Mouse (Mus musculus): ENCODE data around the gene Cdh7. TPM values are rescaled to one million over a fixed set of nuclear protein-coding genes. Genes with fewer than 3 reads are reported as not detected.
A peak's percentile ranks its signal among the peaks of the same experiment; 100 is the strongest.
"Not testable (repeated sequence)": the region's sequence is repeated elsewhere in the genome, so short reads cannot be mapped to it uniquely, and the experiment has no call there.

Gene Cdh7
- under 1 TPM; 0.10 to 0.47 TPM for total RNA-seq (2021)
- long read RNA-seq, experiment 1: 0 reads
- long read RNA-seq, experiment 2: 0 reads

DNA sequence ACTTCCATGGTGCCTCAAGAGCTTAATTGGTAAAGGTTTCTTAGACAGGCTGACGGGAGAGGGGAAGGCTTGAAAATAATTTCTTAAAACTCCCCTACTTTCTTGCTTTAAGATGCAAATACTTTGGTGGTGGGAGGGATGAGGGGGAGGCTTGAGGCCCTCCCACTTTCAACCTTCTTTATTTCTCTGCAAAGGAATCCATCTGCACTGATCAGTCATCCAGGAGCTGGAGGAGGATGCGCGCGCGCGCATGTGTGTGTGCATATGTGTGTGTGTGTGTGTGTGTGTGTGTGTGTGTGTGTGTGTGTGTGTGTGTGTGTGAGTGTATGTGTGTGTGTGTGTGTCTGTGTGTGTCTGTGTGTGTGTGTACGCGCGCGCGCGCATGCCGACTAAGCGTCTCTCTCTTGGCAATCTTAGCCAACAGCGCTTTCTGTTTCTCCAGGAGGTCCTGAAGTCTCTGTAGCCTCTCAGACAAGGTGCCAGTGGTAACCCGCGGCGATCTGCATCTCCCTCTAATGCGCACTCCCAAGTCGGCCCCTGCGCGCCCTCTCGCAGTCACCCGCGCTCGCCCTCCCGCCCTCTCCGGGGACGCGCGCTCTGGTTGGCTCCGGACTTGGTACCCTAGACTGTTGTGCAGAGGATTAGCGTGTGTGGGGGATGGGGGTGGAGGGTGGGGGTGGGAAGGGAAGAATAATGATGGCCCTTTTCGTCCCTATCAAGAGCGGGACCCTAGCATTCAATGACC is at the start of gene Cdh7:
Gene Cdh7 (plus strand): TSS at position 368 of the 745 bp plus-strand sequence.
- no peak for DNase-seq (ENCODE audit: low spot score in 2 of 2)

DNA sequence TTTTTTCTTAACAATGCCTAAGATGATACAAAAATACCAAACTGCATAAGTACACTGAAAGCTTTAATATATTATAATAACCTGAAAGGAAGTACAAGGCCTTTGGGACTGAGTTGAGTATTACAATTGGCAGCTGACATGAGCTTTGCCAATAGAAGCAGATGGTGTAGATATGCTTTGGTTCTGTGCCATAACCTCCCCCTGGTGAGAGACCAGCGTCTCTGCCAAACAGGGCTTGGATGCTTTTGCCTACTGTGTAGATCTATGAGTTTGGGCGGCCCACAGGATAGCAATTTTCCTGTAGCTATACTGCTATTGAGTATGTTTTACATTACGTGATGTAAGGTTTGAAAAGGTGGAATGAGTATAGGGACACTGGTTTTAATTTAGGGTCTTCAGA is 49.6 kb upstream of the Cdh7 start:
- no peak for DNase-seq (ENCODE audit: low spot score in 2 of 2)

DNA sequence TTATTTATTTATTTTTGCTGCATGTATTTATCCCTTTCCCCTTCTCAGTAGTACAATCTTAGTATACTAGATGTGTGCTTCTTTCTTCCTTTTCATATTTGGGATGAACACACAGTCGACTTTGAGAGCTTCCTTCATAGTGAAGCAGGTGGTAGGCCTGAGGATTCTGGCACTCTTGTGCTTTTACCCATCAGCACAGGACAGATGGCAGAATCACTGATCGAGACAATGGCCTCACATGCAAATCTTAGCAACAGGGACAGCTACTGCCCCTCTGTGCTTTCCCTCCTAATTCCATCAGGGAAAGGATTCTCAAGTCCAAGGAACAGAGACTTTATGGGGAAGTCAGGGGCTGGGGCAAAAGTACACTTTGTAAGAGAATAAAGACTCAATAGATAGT is 33.7 kb upstream of the Cdh7 start:
- DNase-seq (ENCODE audit: low spot score in 2 of 2): no peak

- no peak for DNase-seq (ENCODE audit: low spot score in 2 of 2)
These were observed 10.4 kb upstream of the Cdh7 start for GRCm38 (mm10) chr1:109971721-109972425.

GRCm38 (mm10) chr1:109972426-109973015 is 9.7 kb upstream of the Cdh7 start:
- DNase-seq (ENCODE audit: low spot score in 2 of 2): no peak

DNA sequence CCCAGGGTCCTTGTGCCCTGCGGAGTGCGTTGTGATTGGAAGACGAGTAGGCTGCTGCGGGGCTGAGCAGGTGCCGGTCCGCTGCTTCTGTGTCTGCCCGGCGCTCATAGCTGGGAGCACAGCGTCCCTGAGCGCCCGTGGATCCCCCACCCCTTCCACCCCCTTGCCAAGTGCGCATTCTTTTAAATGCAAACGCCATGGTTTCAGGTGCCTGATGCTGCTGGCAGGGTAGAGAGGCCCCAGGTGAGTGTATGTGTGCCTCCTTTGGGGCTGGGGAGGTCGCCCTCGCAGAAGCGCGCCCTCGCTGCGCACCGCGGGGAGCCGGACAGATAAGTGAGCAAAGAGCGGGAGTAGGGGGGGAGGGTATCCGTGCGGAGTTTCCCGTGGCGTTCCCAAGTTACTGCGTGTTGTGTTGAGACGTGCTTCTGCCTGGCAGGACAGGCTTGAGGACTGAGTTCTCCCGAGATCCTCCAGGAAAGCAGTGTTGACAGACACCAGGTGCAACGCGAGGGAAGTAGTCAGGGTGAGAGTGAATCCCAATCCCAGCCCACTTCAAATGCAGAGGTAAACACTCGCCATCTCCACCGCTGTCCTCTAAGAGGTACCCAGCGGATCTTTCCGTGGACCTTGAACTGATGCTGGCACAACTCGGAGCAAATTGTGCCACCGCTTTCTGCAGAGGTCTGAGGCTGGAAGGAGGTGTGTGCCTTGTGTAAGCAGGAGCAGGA is 742 bp downstream of the Cdh7 start:
- peak in 1 of 2 experiments; percentile 15 for DNase-seq (ENCODE audit: low spot score in 2 of 2)

GRCm38 (mm10) chr1:109983537-109983912 is 1.3 kb downstream of the Cdh7 start:
- no peak for DNase-seq (ENCODE audit: low spot score in 2 of 2)

DNA sequence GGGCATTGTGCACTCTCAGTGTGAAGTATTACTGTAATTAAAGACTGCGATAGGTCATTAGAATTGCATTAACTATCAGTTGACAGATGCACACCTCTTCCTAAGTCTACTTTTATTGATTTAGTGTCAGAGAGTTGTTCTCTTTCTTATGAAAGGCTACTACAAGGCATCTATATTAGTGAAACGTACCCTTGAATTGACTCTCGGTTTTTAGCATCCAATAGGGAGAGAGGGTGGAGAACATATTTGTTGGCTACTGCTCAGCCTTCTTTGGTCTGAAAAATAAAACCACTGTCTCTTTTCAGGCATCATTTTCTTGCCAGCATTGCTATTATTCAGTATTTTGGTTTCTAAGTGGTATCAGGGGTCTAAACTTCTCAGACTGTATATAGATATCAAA is 2.5 kb downstream of the Cdh7 start:
- no peak for DNase-seq (ENCODE audit: low spot score in 2 of 2)

GRCm38 (mm10) chr1:109985468-109985867 is 3.2 kb downstream of the Cdh7 start:
- DNase-seq (ENCODE audit: low spot score in 2 of 2): no peak

- DNase-seq (ENCODE audit: low spot score in 2 of 2): no peak
These were observed 7.3 kb downstream of the Cdh7 start for GRCm38 (mm10) chr1:109989541-109989940.

DNA sequence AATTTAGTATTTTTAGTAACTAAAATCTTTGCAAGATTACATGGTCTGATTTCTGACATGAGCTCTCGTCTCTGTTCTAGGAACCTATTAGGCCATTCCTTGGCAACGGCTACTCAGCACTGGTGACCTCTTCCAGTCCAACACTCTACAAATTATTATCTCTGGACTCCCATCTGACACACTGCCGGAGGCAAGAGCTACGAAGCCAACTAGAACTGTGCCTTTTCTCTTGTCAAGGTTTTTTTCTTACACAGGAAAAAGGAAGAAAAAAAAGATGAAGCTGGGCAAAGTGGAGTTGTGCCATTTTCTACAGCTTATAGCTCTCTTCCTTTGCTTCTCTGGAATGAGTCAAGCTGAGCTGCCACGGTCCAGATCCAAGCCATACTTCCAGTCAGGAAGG is 11.7 kb downstream of the Cdh7 start:
- no peak for DNase-seq (ENCODE audit: low spot score in 2 of 2)

DNA sequence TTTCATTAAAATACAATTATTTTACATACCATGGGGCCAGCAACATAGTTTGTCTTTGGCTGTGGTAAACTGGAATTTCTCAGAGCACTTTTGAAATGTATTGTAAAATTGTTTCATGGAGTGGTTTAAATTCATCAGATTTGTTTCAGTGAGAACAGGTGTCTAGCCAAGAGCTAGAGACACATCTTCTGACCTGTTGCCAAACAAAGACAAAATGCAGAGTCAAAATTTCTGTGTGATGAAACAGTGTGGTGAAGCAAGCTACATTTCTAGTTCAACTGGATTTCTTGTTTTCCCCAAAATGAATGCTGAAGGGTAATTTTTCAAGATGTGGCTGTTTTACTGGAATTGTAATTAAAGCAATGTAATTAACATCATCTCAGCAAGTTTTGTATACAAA is 22.2 kb downstream of the Cdh7 start:
- DNase-seq (ENCODE audit: low spot score in 2 of 2): no peak

DNA sequence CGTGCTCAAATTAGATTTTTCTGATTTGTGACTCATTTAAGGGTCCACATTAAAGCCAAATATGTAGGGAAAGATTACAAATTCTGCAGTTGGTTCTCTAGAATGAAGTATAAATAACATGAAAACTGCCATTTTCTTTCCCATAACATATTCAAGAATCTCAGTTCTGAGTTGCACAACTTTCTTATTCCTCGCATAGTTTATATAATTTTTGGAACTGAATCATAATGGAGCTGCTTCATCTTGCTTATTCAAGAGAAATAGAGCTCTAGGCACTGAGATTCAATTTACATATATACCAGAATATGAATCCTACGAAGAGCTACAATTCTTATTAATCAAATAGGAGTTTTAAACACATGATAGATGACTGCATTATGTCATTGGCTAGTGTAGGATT is 22.8 kb downstream of the Cdh7 start:
- no peak for DNase-seq (ENCODE audit: low spot score in 2 of 2)

GRCm38 (mm10) chr1:110012153-110012552 is 29.9 kb downstream of the Cdh7 start:
- no peak for DNase-seq (ENCODE audit: low spot score in 2 of 2)

- DNase-seq (ENCODE audit: low spot score in 2 of 2): no peak
These were observed 74.1 kb downstream of the Cdh7 start for GRCm38 (mm10) chr1:110056317-110056716.

DNA sequence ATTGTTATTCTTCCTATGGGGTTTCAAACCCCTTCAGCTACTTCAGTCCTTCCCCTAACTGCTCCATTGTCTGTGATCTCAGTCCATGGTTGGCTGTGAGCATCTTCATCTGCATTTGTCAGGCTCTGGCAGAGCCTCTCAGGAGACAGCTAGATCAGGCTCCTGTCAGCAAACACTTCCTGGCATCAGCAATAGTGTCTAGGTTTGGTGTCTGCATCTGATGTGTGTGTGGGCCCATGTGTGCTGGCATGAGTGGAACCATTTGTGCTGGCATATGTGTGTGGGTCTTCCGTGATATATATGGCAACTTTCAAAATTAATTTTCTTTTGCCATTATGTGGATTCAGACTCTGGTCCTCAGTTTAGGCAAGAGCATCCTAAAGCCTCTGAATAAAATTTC is 85.2 kb downstream of the Cdh7 start:
- no peak for DNase-seq (ENCODE audit: low spot score in 2 of 2)

DNA sequence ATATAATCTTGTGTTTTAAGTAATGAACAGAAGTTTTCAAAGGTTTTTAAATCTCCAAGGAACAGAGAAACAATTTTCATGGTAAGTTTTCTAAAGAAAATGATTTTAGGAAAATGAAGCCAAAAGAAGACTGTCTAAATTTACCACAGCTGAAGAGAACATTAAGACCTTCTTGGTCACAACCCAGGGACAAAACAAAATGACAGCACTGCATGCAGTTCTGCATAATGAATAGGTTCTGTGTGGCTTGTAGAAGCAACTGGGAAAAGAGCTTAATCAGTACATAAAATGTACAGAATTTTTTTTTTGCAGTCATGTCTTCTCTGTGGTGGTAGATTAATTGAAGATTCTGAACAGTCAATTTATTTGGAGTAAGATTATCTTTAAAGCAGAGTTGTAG is 96.2 kb downstream of the Cdh7 start:
- no peak for DNase-seq (ENCODE audit: low spot score in 2 of 2)

DNA sequence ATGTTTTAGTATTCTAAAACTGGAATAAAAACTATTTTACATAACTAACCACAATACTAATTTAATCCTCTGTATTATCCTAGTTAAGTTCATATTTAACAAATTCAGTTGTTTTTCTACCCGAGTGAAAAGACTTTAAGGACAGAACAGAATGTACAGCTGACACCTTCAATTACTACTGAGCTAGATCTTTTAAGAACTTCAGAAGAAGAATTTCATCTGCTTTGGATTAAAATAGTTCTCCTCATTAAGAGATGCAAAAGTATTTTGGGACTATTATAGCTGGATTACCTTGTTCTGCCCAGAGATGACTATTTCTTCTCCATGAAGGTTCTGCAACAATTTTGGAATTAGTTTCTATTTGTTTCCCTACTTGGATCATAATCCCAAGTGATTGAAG is 135.8 kb downstream of the Cdh7 start:
- no peak for DNase-seq (ENCODE audit: low spot score in 2 of 2)

DNA sequence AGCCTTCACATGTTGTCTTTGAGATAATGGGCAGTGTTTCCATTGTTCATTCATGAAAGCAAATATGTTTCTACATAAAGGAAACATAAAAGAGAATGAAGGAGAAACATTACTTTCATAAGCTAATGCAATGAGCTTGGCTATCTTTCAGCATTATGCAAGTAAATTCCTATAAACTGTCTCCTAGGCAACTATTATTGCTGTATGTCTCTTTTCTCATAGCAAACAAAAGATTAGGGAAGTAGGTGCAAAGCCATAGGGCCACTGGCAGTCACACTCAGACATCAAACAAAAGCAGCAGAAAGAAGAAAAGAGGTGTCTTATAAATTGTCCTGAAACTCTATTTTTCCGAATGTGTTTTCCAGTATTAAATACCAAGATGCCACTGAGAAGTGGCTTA is 136.6 kb downstream of the Cdh7 start:
- DNase-seq (ENCODE audit: low spot score in 2 of 2): no peak

GRCm38 (mm10) chr1:110171459-110171858 is 189.2 kb downstream of the Cdh7 start:
- DNase-seq (ENCODE audit: low spot score in 2 of 2): not testable (repeated sequence)

All from gastrocnemius, postnatal 4 days (tissue).